Mouse (Mus musculus): ENCODE data around the gene Parp6. TPM values are rescaled to one million over a fixed set of nuclear protein-coding genes. Genes with fewer than 3 reads are reported as not detected.

Parp6 gene
- polyA plus RNA-seq, 1 experiment from 2014 or later = 20.0 TPM

- no peak for ATAC-seq (ENCODE audit: insufficient number of reproducible peaks, low FRiP score)
- Histone ChIP-seq H3K27ac (ENCODE audit: poor library complexity, severe bottlenecking) (peak overlapping the region; percentile 67), H3K4me1 (replicated peaks) (peaks cover 57% of the 10 kb centered on the region), H3K27me3 (replicated peaks) (no peaks in the 10 kb centered on the region), H3K36me3 (peaks cover 92% of the 10 kb centered on the region), H3K9ac (no peak overlapping the region), H3K4me2 (no peak overlapping the region), H3K4me3 (no peak overlapping the region), H3K9me3 (replicated peaks) (no peaks in the 10 kb centered on the region)
- WGBS = 53% methylated on average over 4 of the region's 4 CpGs
Measured at GRCm38 (mm10) chr9:59667250-59667649, 50.2 kb downstream of the Parp6 start.

DNA sequence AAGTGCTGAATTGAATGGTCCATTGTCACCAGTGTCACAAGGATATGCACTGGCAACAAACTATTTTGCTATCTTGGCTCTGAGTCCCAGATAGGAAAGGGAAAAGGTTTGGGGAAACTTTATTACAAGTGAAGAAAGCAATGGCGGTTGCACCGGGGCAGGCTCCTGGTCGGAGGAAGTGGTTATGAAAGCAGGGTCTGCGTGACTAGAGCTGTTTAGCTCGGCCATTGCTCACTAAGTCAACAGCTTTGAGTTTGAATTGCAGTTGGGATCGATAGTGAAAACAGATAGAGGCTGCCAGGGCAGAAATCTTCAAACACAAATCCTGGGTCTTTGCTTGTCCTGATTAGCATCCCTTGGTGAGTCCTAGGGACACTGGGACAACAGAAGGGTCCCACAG lies 50.8 kb downstream of the Parp6 start:
- H3K4me1 ChIP-seq (replicated peaks) = peaks cover 58% of the 10 kb centered on the region

DNA sequence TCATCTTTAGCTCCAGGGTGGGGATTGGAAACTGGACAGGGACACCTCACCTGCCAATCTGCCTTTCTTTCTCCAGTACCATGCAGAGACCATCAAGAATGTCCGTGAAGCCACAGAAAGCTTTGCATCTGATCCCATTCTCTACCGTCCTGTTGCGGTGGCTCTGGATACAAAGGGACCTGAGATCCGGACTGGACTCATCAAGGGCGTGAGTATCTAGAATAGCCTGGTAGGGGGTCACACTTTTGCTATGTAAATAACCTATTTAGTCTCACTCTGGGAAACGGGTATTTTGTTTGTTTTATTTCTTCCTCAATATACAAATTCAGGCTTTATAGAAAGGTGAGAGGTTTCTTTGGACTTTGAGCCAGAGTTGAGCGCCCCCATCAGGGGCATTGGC lies 51.4 kb downstream of the Parp6 start:
- no peaks in the 10 kb centered on the region for H3K9me3 ChIP-seq (replicated peaks)
- H3K4me2 ChIP-seq = no peak overlapping the region
- no peak overlapping the region for H3K9ac ChIP-seq
- WGBS = 92% methylated on average over 7 of the region's 7 CpGs
- peaks cover 52% of the 10 kb centered on the region for H3K4me1 ChIP-seq (replicated peaks)
- no peak overlapping the region for H3K4me3 ChIP-seq
- no peak overlapping the region for H3K27ac ChIP-seq (ENCODE audit: poor library complexity, severe bottlenecking)
- peaks cover 95% of the 10 kb centered on the region for H3K36me3 ChIP-seq
- ATAC-seq (ENCODE audit: insufficient number of reproducible peaks, low FRiP score) = no peak
- H3K27me3 ChIP-seq (replicated peaks) = no peaks in the 10 kb centered on the region

More for the DNA sequence above, 50.8 kb downstream of the Parp6 start:
- ATAC-seq (ENCODE audit: insufficient number of reproducible peaks, low FRiP score) = no peak
- WGBS = 78% methylated on average over 6 of the region's 6 CpGs
- no peak overlapping the region for H3K4me2 ChIP-seq
- H3K27ac ChIP-seq (ENCODE audit: poor library complexity, severe bottlenecking) = 0 out of 2 replicates have a peak overlapping the region, but pooled peaks have one; percentile 67
- peaks cover 95% of the 10 kb centered on the region for H3K36me3 ChIP-seq
- H3K4me3 ChIP-seq = no peak overlapping the region
- H3K9ac ChIP-seq = no peak overlapping the region
- H3K27me3 ChIP-seq (replicated peaks) = no peaks in the 10 kb centered on the region
- H3K9me3 ChIP-seq (replicated peaks) = no peaks in the 10 kb centered on the region

DNA sequence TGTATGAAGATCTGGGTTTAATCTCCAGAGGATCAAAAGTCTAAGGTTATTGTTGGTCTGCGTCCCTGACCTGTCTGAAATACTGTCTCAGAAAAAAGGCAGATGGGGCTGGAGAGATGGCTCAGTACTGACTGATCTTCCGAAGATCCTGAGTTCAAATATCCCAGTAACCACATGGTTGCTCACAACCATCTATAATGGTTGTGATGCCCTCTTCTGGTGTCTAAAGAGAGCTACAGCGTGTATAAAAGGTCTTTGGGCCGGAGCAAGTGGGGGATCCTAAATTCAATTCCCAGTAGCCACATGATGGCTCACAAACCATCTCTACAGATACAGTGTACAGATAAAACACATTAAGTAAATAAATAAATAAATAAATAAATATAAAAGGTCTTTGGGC lies 52.1 kb downstream of the Parp6 start:
- 76% methylated on average over 4 of the region's 4 CpGs for WGBS
- no peak overlapping the region for H3K27ac ChIP-seq (ENCODE audit: poor library complexity, severe bottlenecking)
- no peak overlapping the region for H3K9ac ChIP-seq
- no peaks in the 10 kb centered on the region for H3K9me3 ChIP-seq (replicated peaks)
- peaks cover 45% of the 10 kb centered on the region for H3K4me1 ChIP-seq (replicated peaks)
- H3K27me3 ChIP-seq (replicated peaks) = no peaks in the 10 kb centered on the region
- ATAC-seq (ENCODE audit: insufficient number of reproducible peaks, low FRiP score) = no peak
- no peak overlapping the region for H3K4me2 ChIP-seq
- peaks cover 94% of the 10 kb centered on the region for H3K36me3 ChIP-seq
- H3K4me3 ChIP-seq = no peak overlapping the region

DNA sequence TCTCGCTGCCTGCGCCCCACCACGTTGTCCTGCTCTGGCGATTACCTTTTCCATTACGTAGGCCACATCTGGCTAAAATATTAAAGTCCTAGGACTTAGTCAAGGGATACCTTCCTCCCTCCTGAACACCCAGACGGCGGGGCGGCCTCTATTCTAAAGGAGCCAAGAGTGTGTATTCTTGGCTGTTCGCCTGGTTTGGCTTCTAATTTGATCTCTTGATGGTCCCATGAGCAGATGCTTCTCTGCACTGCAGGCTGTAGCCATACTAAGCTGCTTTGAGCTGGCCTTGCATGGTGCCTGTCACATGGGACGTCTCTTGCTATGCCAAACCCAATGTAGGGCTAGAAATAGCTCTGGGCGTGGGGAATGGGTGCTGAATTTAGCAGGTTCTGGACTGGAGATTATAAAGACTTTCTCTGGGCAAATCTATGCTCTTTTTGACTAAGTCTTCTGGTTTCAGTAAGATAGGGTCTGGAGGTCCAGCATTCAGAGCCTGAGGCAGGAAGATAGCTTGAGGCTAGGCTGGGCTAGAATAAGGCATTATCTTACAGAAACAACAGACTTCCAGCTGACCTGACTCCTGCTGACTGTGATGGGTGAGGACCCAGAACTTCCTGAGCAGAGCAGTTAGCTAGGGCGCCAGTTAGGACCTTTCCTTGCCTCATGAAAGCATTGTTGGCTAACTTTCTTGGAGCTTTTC lies 55.3 kb downstream of the Parp6 start:
- H3K27me3 ChIP-seq (replicated peaks) = no peaks in the 10 kb centered on the region
- no peak overlapping the region for H3K4me2 ChIP-seq
- peak overlapping the region; percentile 11 for H3K27ac ChIP-seq (ENCODE audit: poor library complexity, severe bottlenecking)
- ATAC-seq (ENCODE audit: insufficient number of reproducible peaks, low FRiP score) = no peak
- no peak overlapping the region; the same call in 1 of the 2 replicates for H3K9ac ChIP-seq
- no peaks in the 10 kb centered on the region for H3K9me3 ChIP-seq (replicated peaks)
- no peak overlapping the region for H3K4me3 ChIP-seq
- peaks cover 16% of the 10 kb centered on the region for H3K4me1 ChIP-seq (replicated peaks)
- peaks cover 96% of the 10 kb centered on the region for H3K36me3 ChIP-seq
- 81% methylated on average over 12 of the region's 12 CpGs for WGBS

- Histone ChIP-seq H3K27ac (ENCODE audit: poor library complexity, severe bottlenecking) (no peak overlapping the region), H3K4me1 (replicated peaks) (peaks cover 12% of the 10 kb centered on the region), H3K4me2 (no peak overlapping the region), H3K9me3 (replicated peaks) (no peaks in the 10 kb centered on the region), H3K36me3 (peaks cover 96% of the 10 kb centered on the region), H3K9ac (no peak overlapping the region), H3K27me3 (replicated peaks) (no peaks in the 10 kb centered on the region), H3K4me3 (no peak overlapping the region)
- WGBS = 63% methylated on average over 2 of the region's 2 CpGs
- ATAC-seq (ENCODE audit: insufficient number of reproducible peaks, low FRiP score) = no peak
Measured at GRCm38 (mm10) chr9:59673427-59673826, 56.3 kb downstream of the Parp6 start.

- Histone ChIP-seq H3K4me2 (no peak overlapping the region), H3K27me3 (replicated peaks) (peaks cover 2% of the 10 kb centered on the region; the same call in 1 of the 2 replicates), H3K36me3 (peaks cover 88% of the 10 kb centered on the region), H3K9me3 (replicated peaks) (no peaks in the 10 kb centered on the region), H3K4me3 (no peak overlapping the region), H3K27ac (ENCODE audit: poor library complexity, severe bottlenecking) (no peak overlapping the region), H3K4me1 (replicated peaks) (peaks cover 18% of the 10 kb centered on the region), H3K9ac (no peak overlapping the region)
- ATAC-seq (ENCODE audit: insufficient number of reproducible peaks, low FRiP score) = no peak
- WGBS = 89% methylated on average over 14 of the region's 14 CpGs
Measured at GRCm38 (mm10) chr9:59675598-59675997, 58.5 kb downstream of the Parp6 start.

- H3K27ac ChIP-seq (ENCODE audit: poor library complexity, severe bottlenecking) = no peak overlapping the region
- no peak overlapping the region for H3K4me2 ChIP-seq
- 9% methylated on average over 1 of the region's 1 CpGs for WGBS
- H3K9ac ChIP-seq = no peak overlapping the region
- H3K4me3 ChIP-seq = no peak overlapping the region
- H3K27me3 ChIP-seq (replicated peaks) = peaks cover 25% of the 10 kb centered on the region
- peaks cover 61% of the 10 kb centered on the region for H3K36me3 ChIP-seq
- peaks cover 8% of the 10 kb centered on the region for H3K4me1 ChIP-seq (replicated peaks)
- no peak for ATAC-seq (ENCODE audit: insufficient number of reproducible peaks, low FRiP score)
- no peaks in the 10 kb centered on the region for H3K9me3 ChIP-seq (replicated peaks)
Measured at GRCm38 (mm10) chr9:59678313-59678712, 61.2 kb downstream of the Parp6 start.

GRCm38 (mm10) chr9:59679678-59680533 lies 62.8 kb downstream of the Parp6 start, which contains the start of gene Gramd2:
Gene Gramd2, plus strand, starts transcription at chr9:59680144.
- Histone ChIP-seq H3K4me3 (peak within 1 kb of the TSS; percentile 46), H3K27ac (ENCODE audit: poor library complexity, severe bottlenecking) (no peak within 1 kb of the TSS), H3K9me3 (replicated peaks) (no peaks in the 10 kb centered on the region), H3K36me3 (peaks cover 47% of the 10 kb centered on the region), H3K9ac (peak within 1 kb of the TSS; percentile 43), H3K4me1 (replicated peaks) (peaks cover 8% of the 10 kb centered on the region), H3K4me2 (peak within 1 kb of the TSS; percentile 79), H3K27me3 (replicated peaks) (peaks cover 25% of the 10 kb centered on the region)
- ATAC-seq (ENCODE audit: insufficient number of reproducible peaks, low FRiP score) = peak; percentile 89
- 1% methylated on average over 47 of the region's 47 CpGs for WGBS

DNA sequence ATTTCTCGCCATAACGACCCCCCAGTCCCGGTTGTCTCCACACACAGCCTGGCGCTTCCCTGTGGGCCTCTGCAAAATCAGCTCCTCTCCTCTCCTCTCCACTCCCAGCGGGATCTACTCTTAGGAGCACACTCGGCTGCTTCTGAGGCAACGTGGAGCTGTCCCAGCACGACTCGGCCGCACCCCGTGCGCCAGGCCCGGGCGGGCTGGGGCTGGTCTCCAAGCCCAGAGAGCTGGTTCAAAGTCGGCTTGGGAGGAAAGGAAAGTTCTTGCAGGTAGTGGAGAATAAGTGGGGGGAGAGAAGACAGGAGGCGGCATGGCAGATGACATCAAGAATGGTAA lies 63.4 kb downstream of the Parp6 start:
- H3K9me3 ChIP-seq (replicated peaks) = no peaks in the 10 kb centered on the region
- H3K4me2 ChIP-seq = peak overlapping the region; percentile 79
- peaks cover 41% of the 10 kb centered on the region for H3K36me3 ChIP-seq
- peaks cover 25% of the 10 kb centered on the region for H3K27me3 ChIP-seq (replicated peaks)
- 0 out of 2 replicates have a peak, but pooled peaks have one; percentile 14 for ATAC-seq (ENCODE audit: insufficient number of reproducible peaks, low FRiP score)
- H3K27ac ChIP-seq (ENCODE audit: poor library complexity, severe bottlenecking) = no peak overlapping the region
- H3K9ac ChIP-seq = peak overlapping the region; percentile 43
- peaks cover 8% of the 10 kb centered on the region for H3K4me1 ChIP-seq (replicated peaks)
- peak overlapping the region; percentile 46 for H3K4me3 ChIP-seq
- WGBS = 10% methylated on average over 16 of the region's 16 CpGs

DNA sequence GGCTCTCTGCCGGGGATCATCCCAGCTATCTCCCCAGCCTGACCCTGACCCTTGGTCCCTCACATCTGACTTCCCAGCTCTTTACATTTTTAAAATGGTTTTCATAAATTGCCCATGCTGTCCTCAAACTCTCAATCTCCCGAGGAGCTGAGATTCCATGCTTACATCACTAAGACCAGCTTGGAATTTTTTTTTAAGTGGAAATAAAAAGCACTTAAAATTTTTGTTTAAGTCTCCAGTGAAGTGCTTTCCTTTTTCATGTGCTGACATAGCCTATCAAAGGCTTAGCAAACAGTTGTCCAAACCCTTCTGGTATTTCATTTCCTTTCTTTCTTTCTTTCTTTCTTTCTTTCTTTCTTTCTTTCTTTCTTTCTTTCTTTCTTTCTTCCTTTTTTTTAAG lies 66.9 kb downstream of the Parp6 start:
- Histone ChIP-seq H3K36me3 (peaks cover 7% of the 10 kb centered on the region), H3K4me1 (replicated peaks) (peaks cover 12% of the 10 kb centered on the region), H3K27me3 (replicated peaks) (peaks cover 25% of the 10 kb centered on the region), H3K4me3 (no peak overlapping the region), H3K9ac (no peak overlapping the region), H3K4me2 (no peak overlapping the region), H3K9me3 (replicated peaks) (no peaks in the 10 kb centered on the region), H3K27ac (ENCODE audit: poor library complexity, severe bottlenecking) (no peak overlapping the region)
- WGBS = 50% methylated on average over 2 of the region's 2 CpGs
- ATAC-seq (ENCODE audit: insufficient number of reproducible peaks, low FRiP score) = no peak

Data from heart, embryonic 12.5 days (tissue).